Mouse (Mus musculus) fibroblast of lung, adult 2 months (primary cell): ENCODE measurements at regions not wholly inside any gene's neighbourhood (a gene's known extent, or its start where the extent isn't known, plus 50 kb on each side); places are given as distances from the start of the nearest gene placed in this dataset.
A peak's percentile ranks its signal among the peaks of the same experiment; 100 is the strongest.

Source experiments
- DNase-seq: peaks from one replicate; pipeline ENCODE4 v3.0.0-alpha.2; 2011; ENCODE audit warnings: low read depth

- no peak for DNase-seq
Observed at GRCm38 (mm10) chr1:163557875-163558274, 154.4 kb upstream of the Gorab start.

GRCm38 (mm10) chr1:163555185-163555584, 151.7 kb upstream of the Gorab start:
- no peak for DNase-seq

- DNase-seq: no peak
Observed at GRCm38 (mm10) chr1:163538776-163539492, 135.5 kb upstream of the Gorab start.

- DNase-seq: no peak
Observed at GRCm38 (mm10) chr1:163530563-163530962, 127.1 kb upstream of the Gorab start.

GRCm38 (mm10) chr1:163517966-163518365, 114.5 kb upstream of the Gorab start:
- DNase-seq: no peak

- DNase-seq: peak; percentile 60
Observed at GRCm38 (mm10) chr1:163512847-163513246, 109.4 kb upstream of the Gorab start.

- no peak for DNase-seq
Observed at GRCm38 (mm10) chr1:163512008-163512407, 108.5 kb upstream of the Gorab start.

- no peak for DNase-seq
Observed at GRCm38 (mm10) chr1:163505035-163505434, 101.6 kb upstream of the Gorab start.

GRCm38 (mm10) chr1:163502557-163502956, 99.1 kb upstream of the Gorab start:
- DNase-seq: no peak

- DNase-seq: no peak
Observed at GRCm38 (mm10) chr1:163498398-163498958, 95.0 kb upstream of the Gorab start.

GRCm38 (mm10) chr1:163496416-163496815, 92.9 kb upstream of the Gorab start:
- no peak for DNase-seq

GRCm38 (mm10) chr1:163488532-163488931, 85.1 kb upstream of the Gorab start:
- no peak for DNase-seq

- no peak for DNase-seq
Observed at GRCm38 (mm10) chr1:163488109-163488508, 84.6 kb upstream of the Gorab start.

- no peak for DNase-seq
Observed at GRCm38 (mm10) chr1:163483098-163483497, 79.6 kb upstream of the Gorab start.

GRCm38 (mm10) chr1:163477478-163478167, 74.2 kb upstream of the Gorab start:
- no peak for DNase-seq

- no peak for DNase-seq
Observed at GRCm38 (mm10) chr1:163461194-163461593, 57.7 kb upstream of the Gorab start.

GRCm38 (mm10) chr1:163456366-163456765, 52.9 kb upstream of the Gorab start:
- no peak for DNase-seq
